Mouse (Mus musculus) hindbrain, embryonic 16.5 days (tissue): ENCODE data around the gene Suv39h1. TPM values are rescaled to one million over a fixed set of nuclear protein-coding genes. Genes with fewer than 3 reads are reported as not detected.

Experiments used
- ATAC-seq: fragments of 200-750 bp; cut with Nextera tagmentation; 2 replicates; pipeline ENCODE4 v1.8.0; 2017; ENCODE audit warnings: moderate TSS enrichment, moderate library complexity
- H3K27ac ChIP-seq: fragments of 300-500 bp; sonication (generic); 2 replicates; pipeline ENCODE4 v1.5.1; 2014; ENCODE audit warnings: low read depth, mild to moderate bottlenecking, control low read depth, low read length, moderate library complexity
- H3K27me3 ChIP-seq: fragments of 300-500 bp; sonication (generic); replicated peaks from 2 replicates; pipeline ENCODE4 v1.6.1; 2014; ENCODE audit warnings: low read length; ENCODE audit not compliant: control insufficient read depth, insufficient read depth
- H3K36me3 ChIP-seq: fragments of 300-500 bp; sonication (generic); 2 replicates; pipeline ENCODE4 v1.6.1; 2014; ENCODE audit warnings: mild to moderate bottlenecking, low read length, moderate library complexity, mixed read lengths; ENCODE audit not compliant: control insufficient read depth, insufficient read depth
- H3K4me1 ChIP-seq: fragments of 300-500 bp; sonication (generic); 2 replicates; pipeline ENCODE4 v1.6.1; 2014; ENCODE audit warnings: low read depth, low read length; ENCODE audit not compliant: control insufficient read depth, insufficient read depth
- H3K4me2 ChIP-seq: fragments of 300-500 bp; sonication (generic); 2 replicates; pipeline ENCODE4 v1.6.1; 2014; ENCODE audit warnings: mild to moderate bottlenecking, low read length, control low read depth, moderate library complexity
- H3K4me3 ChIP-seq: fragments of 300-500 bp; sonication (generic); 2 replicates; pipeline ENCODE4 v1.5.1; 2014; ENCODE audit warnings: mild to moderate bottlenecking, low read length, control low read depth, moderate library complexity
- H3K9ac ChIP-seq: fragments of 300-500 bp; sonication (generic); 2 replicates; pipeline ENCODE4 v1.6.1; 2014; ENCODE audit warnings: low read depth, mild to moderate bottlenecking, control low read depth, low read length, moderate library complexity
- H3K9me3 ChIP-seq: fragments of 300-500 bp; sonication (generic); 2 replicates; pipeline ENCODE4 v1.6.1; 2014; ENCODE audit warnings: mild to moderate bottlenecking, low read length, moderate library complexity; ENCODE audit not compliant: control insufficient read depth
- WGBS: fragments of 180-500 bp; shearing (Covaris S2); extraction: QIAGEN DNeasy Blood & Tissue Kit; methylation state at CpG from one replicate; pipeline ENCODE4 v1.1.7; 2014; 5-methylcytosine and 5-hydroxymethylcytosine counted together
- polyA plus RNA-seq: library from polyadenylated mRNA; unstranded; fragments of >200 nt; fragmentation: Nextera tagmentation; extraction: Ambion mirVana; gene quantifications from 2 replicates; pipeline ENCODE4 v1.2.1, GENCODE M21; 2015

Suv39h1 gene
- polyA plus RNA-seq, 1 experiment from 2014 or later = 34.2 TPM

DNA sequence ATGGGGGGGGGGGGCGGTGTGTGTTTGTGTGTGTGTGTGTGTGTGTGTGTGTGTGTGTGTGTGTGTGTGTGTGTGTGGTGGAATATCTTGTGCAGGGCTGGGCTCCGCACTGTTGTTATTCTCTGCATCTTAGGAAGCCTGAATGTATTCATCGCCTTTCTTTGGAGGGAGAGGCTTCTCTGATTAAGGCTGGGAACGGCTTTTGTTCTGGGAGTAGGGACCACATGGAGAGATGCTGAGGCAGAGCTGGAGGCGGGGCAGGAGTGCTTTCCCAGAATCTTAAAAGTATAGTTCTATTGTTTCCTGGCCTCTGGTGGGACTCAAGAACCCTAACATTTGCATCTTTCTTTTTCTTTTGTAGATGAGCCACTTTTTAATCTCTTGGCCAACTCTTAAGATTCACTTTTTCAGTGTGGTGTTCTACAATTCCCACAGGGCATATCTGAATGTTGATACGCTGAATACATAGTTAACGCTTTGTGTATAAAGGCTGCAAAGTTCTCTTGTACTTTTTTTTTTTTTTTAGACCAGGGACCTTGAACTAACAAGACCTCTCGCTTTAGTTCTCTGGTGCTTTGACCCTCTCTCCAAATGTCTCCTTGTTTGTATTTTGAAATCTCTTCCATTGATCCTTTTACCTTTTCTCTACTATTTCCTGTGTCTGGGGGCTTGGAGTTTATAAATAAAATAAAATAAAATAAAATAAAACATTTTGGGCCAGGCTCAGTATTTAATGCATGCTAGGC, 60.8 kb downstream of the Suv39h1 start:
- Histone ChIP-seq H3K4me3 (no peak overlapping the region), H3K4me1 (no peaks in the 10 kb centered on the region), H3K27me3 (no peaks in the 10 kb centered on the region), H3K27ac (no peak overlapping the region), H3K4me2 (no peak overlapping the region), H3K36me3 (no peaks in the 10 kb centered on the region), H3K9ac (no peak overlapping the region), H3K9me3 (no peaks in the 10 kb centered on the region)
- ATAC-seq = no peak
- 21% methylated on average over 7 of the region's 8 CpGs for WGBS

DNA sequence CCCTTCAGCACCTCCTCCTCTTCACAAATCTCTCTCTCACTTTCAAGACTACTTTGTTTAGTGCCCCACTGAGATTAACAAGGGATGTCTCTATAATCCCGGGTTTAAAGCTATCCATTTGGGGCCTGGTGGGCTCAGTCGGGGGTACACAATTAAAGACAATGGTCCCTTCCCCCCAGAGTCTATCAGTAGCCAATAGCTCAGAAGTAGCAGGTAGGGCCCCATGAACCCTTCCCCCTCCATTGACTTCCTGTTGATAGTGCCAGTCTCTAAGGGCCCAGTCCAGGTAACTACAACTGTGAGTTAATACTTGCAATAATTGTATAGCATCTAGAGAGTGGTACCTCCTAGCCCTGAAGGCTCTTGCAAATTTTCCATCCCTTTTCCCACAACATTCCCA, 61.4 kb downstream of the Suv39h1 start:
- Histone ChIP-seq H3K36me3 (no peaks in the 10 kb centered on the region), H3K4me3 (no peak overlapping the region), H3K4me2 (no peak overlapping the region), H3K9ac (no peak overlapping the region), H3K4me1 (no peaks in the 10 kb centered on the region), H3K27me3 (no peaks in the 10 kb centered on the region), H3K27ac (no peak overlapping the region), H3K9me3 (no peaks in the 10 kb centered on the region)
- no peak for ATAC-seq
- WGBS = 11% methylated on average over 2 of the region's 2 CpGs

Other genes starting within 250 kb of the Suv39h1 start
- 34.2 and 41.2 TPM in 2 replicates for gene Otud5, start 233.4 kb downstream of the Suv39h1 start, polyA plus RNA-seq
- 25.7 and 27.0 TPM in 2 replicates for gene Pim2, start 196.5 kb downstream of the Suv39h1 start, polyA plus RNA-seq
- 50.7 and 50.9 TPM in 2 replicates for gene Slc35a2, start 190.7 kb downstream of the Suv39h1 start, polyA plus RNA-seq
- 204 and 212 TPM in 2 replicates for gene Pqbp1, start 175.5 kb downstream of the Suv39h1 start, polyA plus RNA-seq
- 161 and 163 TPM in 2 replicates for gene Timm17b, start 175.4 kb downstream of the Suv39h1 start, polyA plus RNA-seq
- not detected in 2 replicates for gene Gm10491, start 166.9 kb downstream of the Suv39h1 start, polyA plus RNA-seq
- gene Gm10490, start 165.2 kb downstream of the Suv39h1 start, polyA plus RNA-seq = not detected in 2 replicates
- gene Pcsk1n, start 154.9 kb downstream of the Suv39h1 start, polyA plus RNA-seq = 303 and 325 TPM in 2 replicates
- 0.15 TPM in 1 of 2 replicates, not detected in the other for gene Eras, start 146.2 kb downstream of the Suv39h1 start, polyA plus RNA-seq
- 70.2 and 75.9 TPM in 2 replicates for gene Hdac6, start 126.9 kb downstream of the Suv39h1 start, polyA plus RNA-seq
- 0.08 and 0.26 TPM in 2 replicates for gene Gata1, start 96.7 kb downstream of the Suv39h1 start, polyA plus RNA-seq
- 0.25 and 0.49 TPM in 2 replicates for gene Glod5, start 56.3 kb downstream of the Suv39h1 start, polyA plus RNA-seq
- 0.28 and 0.29 TPM in 2 replicates for gene Was, start 15.7 kb upstream of the Suv39h1 start, polyA plus RNA-seq
- gene Wdr13, start 58.1 kb upstream of the Suv39h1 start, polyA plus RNA-seq = 65.0 and 65.9 TPM in 2 replicates
- gene Rbm3, start 71.1 kb upstream of the Suv39h1 start, polyA plus RNA-seq = 269 and 303 TPM in 2 replicates
- 23.2 and 23.3 TPM in 2 replicates for gene Tbc1d25, start 101.4 kb upstream of the Suv39h1 start, polyA plus RNA-seq
- 34.8 and 36.6 TPM in 2 replicates for gene Ebp, start 118.8 kb upstream of the Suv39h1 start, polyA plus RNA-seq
- 50.7 and 55.4 TPM in 2 replicates for gene Porcn, start 131.8 kb upstream of the Suv39h1 start, polyA plus RNA-seq
- gene Ftsj1, start 177.6 kb upstream of the Suv39h1 start, polyA plus RNA-seq = 49.9 and 52.8 TPM in 2 replicates
- gene Slc38a5, start 196.4 kb upstream of the Suv39h1 start, polyA plus RNA-seq = 34.6 and 43.0 TPM in 2 replicates